Mouse (Mus musculus) regulatory T cell (primary cell): ENCODE data around the gene Ing5.
"Not testable (repeated sequence)": the region's sequence is repeated elsewhere in the genome, so short reads cannot be mapped to it uniquely, and the experiment has no call there.

ENCODE experiments used
- in situ Hi-C: fragments of 300-600 bp; cut with MboI, MseI; formaldehyde crosslinking; loops from one replicate; pipeline ENCODE4 v1.15.1; 2025; ENCODE audit warnings: high pct_unique_total_duplicates

Ing5 gene

GRCm38 (mm10) chr1:93859619-93860018 lies 55.9 kb downstream of the Ing5 start:
- in situ Hi-C loops, result loop anchor here (5.0 kb wide), 1 partner anchor 63 kb away; no protein-coding TSS in a partner anchor

GRCm38 (mm10) chr1:93861048-93861447 lies 57.3 kb downstream of the Ing5 start, which contains the start of gene Gal3st2:
Gal3st2 (plus strand) TSS chr1:93861306.
- in situ Hi-C loops, result not testable (repeated sequence)
